Mouse (Mus musculus) c-Kit-positive CD71-positive TER-119-positive erythroid progenitor cells, embryonic 14.5 days (primary cell): ENCODE data around the gene Mlycd.

Experiments
- DNase-seq: peaks from one replicate; pipeline ENCODE4 v3.0.0-alpha.2; 2013; ENCODE audit warnings: low spot score

Mlycd gene

DNA sequence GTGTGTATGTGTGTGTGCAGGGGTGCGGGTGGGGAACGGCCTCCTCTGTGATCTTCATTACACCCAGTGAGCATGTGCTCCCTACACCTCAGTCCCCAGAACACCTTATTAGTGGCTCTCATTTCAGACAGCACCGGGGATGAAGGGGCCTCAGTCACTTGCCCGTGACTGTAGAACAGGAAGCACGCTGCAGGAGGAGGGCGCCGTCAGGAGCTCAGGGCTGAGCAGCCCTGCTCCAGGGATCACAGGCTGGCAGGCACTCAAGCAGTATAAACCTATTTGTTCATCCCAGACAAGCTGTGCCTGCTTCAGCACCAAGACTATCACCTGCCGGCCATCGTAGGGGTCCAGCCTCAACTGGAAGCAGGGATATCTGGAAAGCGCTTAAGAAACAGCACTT lies 9.2 kb downstream of the Mlycd start:
- DNase-seq: no peak

DNA sequence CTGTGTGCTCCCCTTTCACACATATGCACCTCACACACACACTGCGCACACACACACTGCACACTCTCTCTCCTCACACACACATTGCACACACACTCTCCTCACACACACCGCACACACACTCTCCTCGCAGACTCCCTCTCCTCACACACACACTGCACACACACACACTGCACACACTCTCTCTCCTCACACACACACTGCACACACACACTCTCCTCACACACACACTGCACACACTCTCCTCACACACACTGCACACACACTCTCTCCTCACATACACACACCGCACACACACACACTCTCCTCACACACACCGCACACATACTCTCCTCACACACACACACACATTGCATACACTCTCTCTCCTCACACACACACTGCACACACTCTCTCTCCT lies 10.0 kb downstream of the Mlycd start:
- no peak for DNase-seq

DNA sequence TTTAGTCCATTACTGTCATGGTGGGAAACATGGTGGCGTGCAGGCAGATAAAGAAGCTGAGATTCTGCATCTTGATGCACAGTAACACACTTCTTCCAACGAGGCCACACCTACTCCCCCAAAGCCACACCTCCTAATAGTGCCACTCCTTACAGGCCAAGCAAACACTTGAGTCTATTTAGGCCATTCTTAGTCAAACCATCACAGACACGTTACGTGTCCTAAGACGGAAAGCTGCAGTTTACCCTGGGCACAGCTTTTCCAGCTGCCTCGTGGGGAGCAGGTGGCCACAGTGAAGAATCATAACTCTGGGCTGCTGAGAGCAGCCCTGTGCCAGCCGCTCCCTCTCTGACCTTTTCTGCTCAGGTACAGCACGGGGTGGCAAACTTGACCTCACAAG lies 13.6 kb downstream of the Mlycd start:
- DNase-seq: no peak

DNA sequence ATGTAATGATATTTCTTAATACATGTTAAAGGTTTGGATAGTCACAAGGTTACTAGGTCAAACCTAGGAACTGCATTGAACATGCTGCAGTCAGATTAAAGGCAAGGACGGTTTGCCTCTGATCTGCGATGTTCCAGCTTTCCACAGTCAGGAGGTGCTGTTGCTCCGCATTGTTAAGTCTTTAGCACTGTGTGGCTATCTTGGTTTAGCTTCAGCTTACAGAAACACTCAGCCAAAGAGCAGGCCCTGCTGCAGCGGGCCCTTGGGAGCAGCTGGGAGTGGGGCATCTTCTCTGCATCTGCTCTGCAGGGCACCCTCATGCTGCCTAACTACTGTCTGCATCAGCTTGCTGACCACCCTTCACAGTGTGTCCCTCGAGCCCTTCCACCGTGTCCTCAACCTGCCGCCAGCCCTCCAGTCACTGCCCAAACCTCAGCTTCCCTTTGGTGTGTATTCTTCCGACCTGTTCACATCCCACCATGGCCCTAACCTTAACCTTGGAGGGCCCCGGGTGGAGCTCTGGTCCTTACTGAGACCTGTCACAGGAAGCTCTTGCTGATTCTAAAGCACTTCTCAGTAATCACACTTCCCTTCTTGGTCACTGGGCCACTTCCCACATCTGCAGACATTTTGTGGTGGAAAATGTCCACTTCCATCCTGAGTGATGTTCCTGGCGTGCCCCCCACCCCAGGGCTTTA lies 17.5 kb downstream of the Mlycd start:
- DNase-seq: no peak

DNA sequence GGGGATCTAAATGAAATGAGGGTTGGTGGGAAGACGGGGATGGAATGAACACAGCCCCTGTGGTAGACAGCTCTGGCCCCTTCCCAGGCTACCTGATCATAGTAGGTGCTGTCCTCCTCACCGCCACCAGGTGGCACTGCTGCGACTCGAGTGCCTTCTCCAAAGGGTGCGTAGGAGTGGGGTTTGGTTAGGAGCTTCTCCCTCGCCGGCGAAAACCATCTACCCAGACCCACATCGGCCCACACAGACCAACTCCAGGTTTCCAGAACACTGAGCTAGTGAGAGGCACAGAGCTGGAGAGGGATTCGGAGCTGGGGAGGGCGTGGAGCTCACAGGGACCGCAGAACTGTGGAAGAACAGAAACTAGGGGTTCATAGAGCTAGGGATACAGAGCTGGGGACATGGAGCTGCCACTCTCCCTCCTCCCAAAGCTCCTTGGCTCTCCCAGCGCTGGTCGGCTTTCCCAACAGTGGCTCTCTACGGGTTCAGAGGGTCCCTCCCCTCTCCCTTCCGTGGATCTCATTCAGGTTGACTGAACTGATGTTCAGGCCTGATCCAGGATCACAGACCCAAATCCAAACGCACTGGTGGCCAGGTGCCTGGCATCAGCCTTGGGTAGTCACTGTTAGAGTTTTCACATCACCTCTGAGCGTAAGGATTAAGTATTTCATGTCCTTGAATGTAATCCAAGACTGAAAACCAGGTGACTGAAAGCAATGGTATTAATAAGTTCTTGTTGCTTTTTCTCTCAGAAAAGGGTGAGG lies 18.2 kb downstream of the Mlycd start:
- peak; percentile 59 for DNase-seq

DNA sequence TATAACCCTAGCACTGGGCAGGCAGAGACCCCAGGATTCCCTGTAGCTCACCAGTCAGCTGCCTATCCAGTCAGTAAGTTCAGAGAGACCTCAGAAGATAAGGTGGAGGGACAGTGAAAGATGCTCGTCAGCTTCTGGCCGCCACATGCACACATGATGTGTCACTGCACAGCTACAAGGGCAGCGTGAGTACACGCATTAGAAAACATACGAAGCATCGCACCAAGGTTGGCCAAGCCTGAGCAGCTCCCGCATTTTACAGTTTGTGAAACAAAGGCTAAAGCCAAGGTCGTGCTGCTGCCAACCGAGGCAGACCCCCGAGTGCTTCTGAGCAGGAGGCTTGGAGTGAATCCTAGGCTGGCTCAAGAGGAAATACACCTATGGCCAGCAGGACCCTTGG lies 18.9 kb downstream of the Mlycd start:
- no peak for DNase-seq

DNA sequence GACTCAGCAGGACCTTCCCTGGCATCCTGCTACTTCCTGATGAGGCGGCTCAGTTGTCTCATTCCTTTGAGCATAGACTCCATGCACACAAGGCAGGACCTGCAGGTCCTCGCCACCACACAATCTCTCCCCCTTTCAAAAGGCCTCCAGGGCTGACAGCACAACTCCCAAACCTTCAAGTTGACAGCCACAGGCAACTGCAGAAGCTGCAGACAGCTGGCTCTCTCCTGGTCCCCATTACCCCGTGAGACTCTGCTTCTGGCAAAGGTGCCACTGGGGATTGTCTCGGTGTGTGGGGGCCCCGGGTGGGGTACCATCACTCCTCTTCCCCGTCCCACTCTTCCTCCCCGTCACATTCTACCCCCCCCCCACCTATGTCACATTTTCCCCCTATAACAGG lies 25.6 kb downstream of the Mlycd start:
- no peak for DNase-seq

DNA sequence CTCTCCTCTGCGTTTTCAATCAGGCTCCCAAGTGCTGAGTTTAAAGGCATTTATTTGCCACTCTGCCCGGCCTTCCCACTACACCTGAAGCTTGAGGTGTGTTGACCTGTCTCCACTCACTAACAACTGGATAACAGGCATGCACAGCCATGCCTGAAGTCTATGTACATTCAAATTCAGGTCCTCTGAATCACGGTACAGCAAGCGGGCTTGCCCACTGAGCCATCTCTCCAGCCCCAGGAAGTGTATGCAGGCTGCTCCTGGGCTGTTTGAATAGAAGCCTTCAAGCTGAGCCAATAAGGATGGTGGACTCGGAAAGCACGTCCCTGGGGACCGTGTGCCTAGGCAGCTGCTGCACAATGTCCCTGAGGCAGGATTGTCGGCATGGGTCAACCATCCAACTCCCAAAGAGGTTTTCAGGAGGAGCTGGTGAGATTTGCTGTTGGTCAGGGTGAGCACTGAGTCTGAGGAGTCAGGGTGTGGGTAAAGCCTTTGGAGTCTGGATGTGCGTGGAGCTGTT lies 27.0 kb downstream of the Mlycd start:
- no peak for DNase-seq

DNA sequence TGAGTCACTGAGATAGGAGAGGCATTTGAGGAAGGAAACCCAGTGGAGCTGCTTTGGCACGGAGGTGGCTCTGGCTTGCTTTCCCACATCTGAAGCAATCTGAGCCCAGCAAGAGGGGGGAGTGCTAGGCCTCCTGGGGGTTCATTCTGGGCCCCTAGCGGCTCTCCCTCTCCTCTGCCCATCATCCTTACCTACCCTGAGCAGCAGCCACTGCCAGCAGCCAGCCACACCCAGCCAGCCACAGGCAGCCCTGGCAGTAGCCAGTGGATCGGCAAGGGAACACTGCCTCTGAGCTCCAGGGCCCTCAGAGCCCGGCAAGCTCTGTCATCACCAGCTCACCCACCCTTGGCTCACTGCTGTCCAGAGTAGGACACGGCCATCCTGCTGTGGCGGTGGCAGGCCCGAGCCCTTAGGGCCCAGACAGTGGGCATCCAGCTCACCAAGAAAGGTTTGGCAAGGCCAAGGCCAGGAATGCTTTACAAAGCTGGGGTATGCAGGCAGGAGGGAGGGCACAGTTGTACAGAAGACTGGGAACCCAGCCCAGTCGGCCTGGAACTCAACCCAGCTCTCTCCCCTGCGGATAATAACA lies 27.5 kb downstream of the Mlycd start:
- no peak for DNase-seq

DNA sequence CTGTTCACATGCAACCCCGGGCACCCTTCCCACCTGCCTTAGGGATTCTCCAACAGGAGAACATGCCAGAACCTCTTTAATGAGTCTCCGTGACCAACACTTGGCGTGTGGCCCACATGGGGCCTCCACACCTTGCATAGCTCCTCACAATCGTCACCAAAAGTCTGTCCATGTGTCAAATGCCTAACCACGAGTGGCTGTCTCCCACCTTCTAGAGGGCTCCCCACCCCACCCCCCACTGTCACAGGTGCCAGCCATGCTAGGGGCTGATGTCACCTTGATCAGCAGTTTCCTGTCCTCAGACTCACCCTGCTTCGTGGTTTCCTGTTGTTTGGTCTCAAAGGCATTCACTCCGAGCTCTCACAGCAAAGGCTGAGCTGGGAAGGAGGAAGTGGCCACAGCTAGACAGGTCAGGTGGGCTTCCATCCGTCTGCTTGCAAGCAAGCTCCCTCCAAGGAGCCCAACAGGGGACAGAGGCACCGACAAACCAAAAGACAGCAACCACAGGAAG lies 29.0 kb downstream of the Mlycd start:
- no peak for DNase-seq

DNA sequence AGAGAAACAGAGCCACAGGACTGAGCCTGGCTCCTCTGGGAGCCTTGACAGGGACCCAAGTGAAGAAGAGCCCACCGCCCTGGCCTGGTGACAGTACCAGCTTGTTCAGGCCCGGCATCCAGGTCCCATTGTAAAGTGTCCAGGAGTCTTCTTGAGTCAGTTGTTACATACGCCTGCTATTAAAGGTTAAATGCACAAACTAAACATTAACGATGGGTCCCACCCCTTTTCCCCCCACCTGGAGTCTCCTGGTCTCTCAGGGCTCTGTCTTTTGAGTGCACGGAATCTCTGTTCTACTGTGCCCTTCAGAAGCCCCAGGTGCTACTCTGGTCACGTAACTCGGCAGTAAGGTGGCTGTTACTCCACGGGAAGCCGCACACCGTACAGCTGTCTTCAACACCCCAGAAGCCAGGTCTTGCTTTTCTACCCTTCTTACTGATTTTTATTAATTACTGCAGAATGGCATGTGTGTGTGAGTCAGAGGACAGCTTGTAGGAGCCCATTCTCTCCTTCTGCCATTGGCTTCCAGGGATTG lies 29.6 kb downstream of the Mlycd start:
- no peak for DNase-seq

DNA sequence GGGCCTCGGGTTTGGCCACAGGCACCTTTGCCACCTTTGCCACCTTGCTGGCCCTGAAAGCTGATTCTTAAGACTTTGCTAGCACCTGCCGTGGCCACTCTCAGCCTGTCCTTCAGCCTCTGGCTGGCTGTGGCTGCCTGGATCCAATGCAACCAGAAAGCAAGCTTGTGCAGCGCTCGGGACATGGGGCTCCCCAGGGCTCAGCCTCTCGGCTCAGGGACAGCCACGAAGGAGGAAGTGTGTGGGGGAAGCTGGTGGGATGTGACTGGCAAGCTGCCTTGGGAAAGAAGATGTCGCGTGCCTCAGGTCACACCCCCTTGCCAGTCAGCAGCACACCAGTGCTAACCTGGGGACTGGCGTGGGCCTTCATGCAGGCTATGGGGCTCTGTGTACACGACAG lies 30.1 kb downstream of the Mlycd start:
- DNase-seq: no peak

DNA sequence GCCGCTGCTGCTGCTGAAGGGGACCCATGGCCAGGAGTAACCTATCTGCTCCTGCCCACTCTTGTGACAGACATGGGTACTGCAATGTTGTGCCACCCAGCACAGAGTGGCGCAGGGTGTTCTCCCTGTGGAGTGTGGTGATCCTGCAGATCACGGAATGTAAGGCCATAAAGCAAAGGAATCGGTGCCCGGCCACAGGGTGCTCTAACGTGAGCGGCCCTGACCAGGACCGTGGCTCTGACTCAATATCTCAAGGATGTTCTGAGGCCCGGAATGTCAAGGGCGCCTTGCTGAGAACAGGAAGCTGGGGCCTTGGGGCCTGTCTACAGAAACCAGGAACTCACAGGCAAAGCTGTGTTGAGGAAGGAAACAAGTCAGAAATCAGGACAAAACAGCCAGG lies 30.9 kb downstream of the Mlycd start:
- DNase-seq: no peak

DNA sequence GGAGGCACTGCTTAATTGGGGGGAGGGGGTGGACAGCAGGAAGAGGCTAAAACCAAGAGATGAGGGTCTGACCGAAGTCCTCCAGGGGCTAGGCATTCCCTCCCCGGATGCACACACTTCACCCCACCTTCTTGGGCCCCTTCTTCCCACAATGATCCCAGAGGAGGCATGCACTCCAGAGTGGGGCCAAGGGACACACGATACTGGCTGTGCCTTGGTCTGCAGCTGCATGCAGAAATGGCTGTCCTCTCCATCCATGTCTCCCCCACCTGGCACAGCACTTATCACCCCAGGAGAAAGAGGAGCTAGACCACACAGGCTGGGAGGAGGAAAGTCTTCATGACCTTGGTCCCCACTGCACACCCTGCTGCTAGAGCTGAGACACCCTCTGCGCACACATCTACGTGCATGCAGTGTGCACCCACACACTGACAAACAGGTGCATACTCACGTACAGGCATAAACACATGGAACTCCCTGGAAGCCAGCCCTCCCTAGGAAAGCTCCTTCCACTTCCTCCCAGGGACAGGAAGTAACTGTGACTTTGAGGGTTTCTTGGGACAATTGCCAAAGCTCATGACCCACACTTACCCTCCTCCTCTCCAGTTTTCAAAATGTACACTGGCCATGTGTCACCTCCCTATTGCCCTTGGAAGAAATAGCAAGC lies 31.5 kb downstream of the Mlycd start:
- no peak for DNase-seq

DNA sequence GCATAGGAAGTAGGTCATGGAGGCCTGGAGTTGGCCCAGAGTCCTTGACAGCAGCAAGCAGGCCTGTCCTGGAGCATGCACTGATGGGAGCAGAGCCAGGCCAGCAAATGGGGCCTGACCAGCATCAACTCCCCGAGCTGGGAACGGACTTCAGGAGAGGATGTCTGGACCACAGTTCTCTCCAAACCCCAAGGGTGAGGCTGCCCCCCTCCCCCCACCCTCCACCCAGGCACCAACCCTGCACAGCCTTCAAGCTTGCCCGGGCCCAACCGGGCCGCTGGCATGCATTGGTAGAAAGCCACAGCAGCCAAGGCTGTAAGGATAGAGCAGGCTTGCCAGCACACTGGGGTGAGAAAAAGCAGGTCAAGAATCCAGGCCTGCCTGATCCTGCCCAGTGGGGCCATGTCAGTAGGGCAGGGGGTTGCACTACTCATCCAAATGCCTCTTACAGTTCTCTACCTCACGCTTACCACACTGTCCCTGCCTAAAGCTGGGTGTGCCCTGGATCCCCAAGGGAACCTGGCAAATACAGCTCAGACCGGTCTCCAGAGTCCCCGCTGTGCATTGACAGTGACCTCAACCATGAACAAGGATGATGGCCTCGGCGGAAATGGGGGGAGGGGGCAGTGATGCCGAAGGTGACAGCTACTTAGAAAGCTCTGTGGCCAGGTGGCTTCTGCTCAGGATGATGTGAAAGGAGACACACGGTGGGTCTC lies 33.1 kb downstream of the Mlycd start:
- DNase-seq: no peak

DNA sequence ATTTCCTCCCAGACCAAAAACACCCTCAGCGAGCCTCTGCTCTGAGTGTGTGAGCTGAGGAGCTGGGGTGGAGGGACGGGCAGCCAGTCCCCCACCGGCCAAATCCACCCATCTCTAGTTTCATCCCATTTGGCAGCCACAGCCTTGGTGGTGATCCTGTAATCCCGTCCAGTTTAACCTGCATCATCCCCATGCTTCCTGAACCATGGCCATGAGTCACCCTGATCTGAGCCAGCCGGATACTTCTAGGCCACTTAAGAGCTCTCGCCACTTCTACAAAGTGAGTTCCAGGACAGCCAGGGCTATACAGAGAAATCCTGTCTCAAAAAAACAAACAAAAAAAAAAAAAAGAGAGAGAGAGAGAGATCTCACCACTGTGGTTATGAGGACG lies 33.7 kb downstream of the Mlycd start:
- no peak for DNase-seq

DNA sequence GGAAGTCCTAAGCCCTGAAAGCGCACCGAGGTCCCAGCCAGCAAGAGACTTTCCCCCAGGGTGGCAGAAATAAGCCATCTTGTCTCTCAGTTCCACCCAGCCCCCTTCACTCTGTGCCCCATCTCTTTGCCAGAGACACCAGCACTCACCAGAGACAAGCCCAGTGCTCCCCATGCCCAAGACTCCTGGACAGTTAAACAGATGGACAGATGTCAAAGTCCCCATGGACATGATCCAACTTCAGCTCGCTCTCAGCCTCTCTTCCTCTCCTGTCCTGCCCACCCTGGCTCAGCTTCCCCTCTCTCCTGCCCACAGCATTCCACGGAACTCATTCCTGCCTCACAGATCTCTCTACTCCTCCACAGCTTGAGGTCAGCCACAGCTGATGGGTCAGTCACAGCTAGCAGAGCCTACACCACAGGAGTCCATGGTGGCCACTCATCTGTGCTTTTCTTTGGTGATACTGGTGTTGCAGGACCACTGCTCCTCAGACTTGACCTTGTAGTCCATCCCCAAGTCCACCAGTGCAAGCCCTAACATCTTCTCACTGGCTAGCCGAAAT lies 34.2 kb downstream of the Mlycd start:
- no peak for DNase-seq

DNA sequence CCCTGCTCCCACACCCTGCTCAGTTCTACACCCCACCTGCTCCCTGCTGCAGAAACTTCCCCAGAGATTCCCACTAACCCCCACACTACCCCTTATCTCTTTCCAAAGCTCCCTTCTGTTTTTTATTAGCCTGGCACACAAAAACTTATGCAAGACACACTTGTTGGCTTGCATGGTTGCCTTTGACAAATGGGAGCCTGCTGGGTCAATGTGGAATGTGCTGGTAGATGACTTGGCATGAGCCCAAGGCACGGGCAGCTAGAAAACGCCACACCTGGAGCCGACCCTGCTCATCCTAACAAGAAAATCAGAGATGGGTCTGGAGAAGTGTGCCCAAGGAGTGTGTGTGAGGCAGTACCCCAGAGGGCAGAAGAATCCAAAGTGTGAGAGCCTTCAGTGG lies 34.9 kb downstream of the Mlycd start:
- DNase-seq: no peak

DNA sequence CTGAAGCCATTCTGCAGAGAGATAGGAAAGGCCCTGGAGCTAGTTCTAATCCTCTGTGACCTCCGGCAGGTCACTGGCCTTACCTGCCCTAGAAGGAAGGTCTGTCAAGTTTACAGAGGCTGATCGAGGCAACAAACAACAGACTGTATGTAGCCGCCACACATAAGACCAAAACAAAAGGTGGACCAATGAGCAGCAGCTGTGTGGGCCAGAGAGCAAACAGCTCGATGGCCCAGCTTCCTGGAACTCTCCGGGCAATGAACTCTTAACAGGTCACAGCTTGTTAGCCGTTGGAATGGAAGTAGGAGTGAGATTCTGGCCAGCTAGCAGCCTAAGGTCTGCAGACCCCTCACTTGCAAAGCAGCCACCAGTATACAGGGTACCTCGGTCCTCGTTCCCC lies 35.6 kb downstream of the Mlycd start:
- DNase-seq: no peak

DNA sequence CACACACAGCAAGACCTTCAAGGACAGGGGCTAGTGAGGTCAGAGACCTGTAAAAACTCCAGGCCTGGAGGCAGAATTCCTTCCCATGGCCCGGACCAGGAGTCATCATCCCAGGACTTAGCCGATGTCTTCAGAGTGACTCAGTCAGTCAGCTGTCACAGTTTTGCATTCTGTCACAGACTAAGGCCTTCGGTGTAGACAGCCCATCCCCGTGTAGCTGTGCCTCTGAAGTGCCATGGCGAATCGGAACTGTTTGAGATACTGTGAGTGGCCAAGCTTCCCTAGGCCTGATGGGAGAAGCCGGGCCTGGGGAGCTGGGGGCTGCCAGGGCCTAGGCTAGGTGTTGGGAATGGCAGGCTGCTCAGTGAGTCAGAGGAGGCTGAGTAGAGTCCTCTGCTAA lies 36.0 kb downstream of the Mlycd start:
- DNase-seq: no peak

DNA sequence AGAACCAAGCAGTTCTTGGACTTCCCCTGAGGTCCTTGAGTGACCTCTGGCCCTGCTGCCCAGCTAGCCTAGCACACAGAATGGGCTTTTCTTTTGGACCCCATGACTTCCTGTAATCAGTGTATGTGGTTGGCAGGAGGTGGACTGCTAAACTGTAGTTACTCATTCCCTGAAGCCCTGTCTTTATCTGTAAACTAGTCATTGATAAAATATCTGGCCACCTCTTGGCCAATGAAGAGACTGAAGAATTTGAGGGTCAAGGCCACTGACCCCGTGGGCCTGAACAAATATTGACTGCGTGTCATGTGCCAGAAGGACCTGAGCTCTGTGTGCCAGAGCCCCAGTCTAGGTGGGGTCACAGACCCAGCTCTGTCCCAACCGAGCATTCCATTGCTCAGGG lies 37.7 kb downstream of the Mlycd start:
- no peak for DNase-seq
